Comparison of ENCODE assay signal across 8 mouse cellular contexts in the genomic region with DNA sequence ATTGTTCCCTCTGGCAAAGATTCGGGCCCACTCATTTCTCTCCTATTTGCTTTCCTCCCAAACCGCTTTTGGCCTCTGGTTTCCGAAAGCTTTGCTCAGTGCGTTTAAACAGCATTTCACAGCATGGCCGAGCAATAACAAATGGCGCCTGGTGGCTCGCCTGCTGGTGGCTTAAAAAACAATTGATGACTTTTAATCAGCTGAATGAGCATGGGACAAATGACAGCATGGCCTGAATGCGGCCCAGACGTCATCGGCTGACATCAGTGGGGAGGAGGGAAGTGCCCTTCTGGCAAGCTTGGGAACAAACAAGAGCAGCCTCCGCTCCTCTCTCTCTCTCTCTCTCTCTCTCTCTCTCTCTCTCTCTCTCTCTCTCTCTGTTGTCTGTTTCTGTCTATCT.
DNase-seq lines count a peak whose midpoint lies in the region; ATAC-seq and TF ChIP-seq lines count a peak whose summit lies in the region.

No protein-coding gene starts in this region.

- H3K36me3 ChIP-seq in heart, postnatal 0 days (replicated peaks; ENCODE audit: control insufficient read depth, insufficient read depth, low read length) = no peaks in the 10 kb centered on the region
- H3K36me3 ChIP-seq in neural tube, embryonic 14.5 days (ENCODE audit: control insufficient read depth, insufficient read depth, low read length) = no peaks in the 10 kb centered on the region

- H3K27ac ChIP-seq in heart, postnatal 0 days (ENCODE audit: low read depth) = 0 out of 2 replicates have a peak overlapping the region, but pooled peaks have one; percentile 22
- no peak overlapping the region for H3K27ac ChIP-seq in neural tube, embryonic 14.5 days (ENCODE audit: low read depth, low read length)

- no peaks in the 10 kb centered on the region for H3K27me3 ChIP-seq in heart, postnatal 0 days (ENCODE audit: control insufficient read depth, insufficient read depth, low read length)
- no peaks in the 10 kb centered on the region for H3K27me3 ChIP-seq in neural tube, embryonic 14.5 days (ENCODE audit: control insufficient read depth, insufficient read depth, low read length)

- no peak overlapping the region for H3K4me3 ChIP-seq in heart, postnatal 0 days (ENCODE audit: low read depth, low read length)
- no peak overlapping the region for H3K4me3 ChIP-seq in neural tube, embryonic 14.5 days (ENCODE audit: low read depth, low read length)

- no peak for TF ChIP-seq CTCF in heart, postnatal 0 days (IDR thresholded peaks at IDR 0.05; ENCODE audit: low read depth)

- no peak for TF ChIP-seq EP300 in heart, postnatal 0 days (IDR thresholded peaks at IDR 0.05; ENCODE audit: low read depth)

- ATAC-seq in heart, postnatal 0 days (ENCODE audit: insufficient read depth, low read depth) = peak; percentile 75
- ATAC-seq in neural tube, embryonic 14.5 days (ENCODE audit: low read depth) = peak; percentile 60; the same call in 1 of the 2 replicates
- no peak for ATAC-seq in granulocyte monocyte progenitor cell, adult 5-6 weeks (replicated peaks; ENCODE audit: poor library complexity, severe bottlenecking)

- H3K9ac ChIP-seq in heart, postnatal 0 days (replicated peaks; ENCODE audit: low read depth, low read length) = no peak overlapping the region
- H3K9ac ChIP-seq in neural tube, embryonic 14.5 days (replicated peaks; ENCODE audit: low read depth, low read length) = no peak overlapping the region

- DNase-seq in gastrocnemius, postnatal 25 days = peak; percentile 36
- DNase-seq in gastrocnemius, postnatal 36 days = no peak
- peak; percentile 75 for DNase-seq in embryo, embryonic 10 days (ENCODE audit: low spot score)
- peak; percentile 70 for DNase-seq in heart, postnatal 0 days (ENCODE audit: low spot score)
- DNase-seq in left cerebral cortex, postnatal 4 days = peak; percentile 53
- DNase-seq in natural killer cell, adult 2 months (ENCODE audit: low spot score in 2 of 2) = no peak

- H3K9me3 ChIP-seq in heart, postnatal 0 days (replicated peaks; ENCODE audit: control insufficient read depth, low read length) = no peaks in the 10 kb centered on the region
- H3K9me3 ChIP-seq in neural tube, embryonic 14.5 days (ENCODE audit: control insufficient read depth, low read length) = no peaks in the 10 kb centered on the region

- intact Hi-C loops in gastrocnemius, postnatal 36 days (cut with DNase I) = no loop called here
- intact Hi-C loops in left cerebral cortex, postnatal 4 days (cut with DNase I) = no loop called here

- H3K4me1 ChIP-seq in heart, postnatal 0 days (ENCODE audit: control insufficient read depth, insufficient read depth) = no peaks in the 10 kb centered on the region
- H3K4me1 ChIP-seq in neural tube, embryonic 14.5 days (ENCODE audit: control insufficient read depth, insufficient read depth, low read length) = no peaks in the 10 kb centered on the region

- WGBS in heart, postnatal 0 days = 37% methylated on average over 11 of the region's 11 CpGs
- WGBS in neural tube, embryonic 14.5 days = 9% methylated on average over 11 of the region's 11 CpGs

- no peak overlapping the region for H3K4me2 ChIP-seq in heart, postnatal 0 days (ENCODE audit: low read depth, low read length)
- no peak overlapping the region for H3K4me2 ChIP-seq in neural tube, embryonic 14.5 days (ENCODE audit: low read depth, low read length)

Comparison
In these comparisons a context has a peak if more than half of its experiments do, and no peak if none do; other contexts are left out.
1. DNase-seq: peak in gastrocnemius, postnatal 25 days (single experiment), embryo, embryonic 10 days (single experiment), heart, postnatal 0 days (single experiment) and left cerebral cortex, postnatal 4 days (single experiment); none in gastrocnemius, postnatal 36 days (0 of 2) and natural killer cell, adult 2 months (0 of 2).